Mouse (Mus musculus): ENCODE measurements around the gene Tnfaip8l2.
"Not testable (repeated sequence)": the region's sequence is repeated elsewhere in the genome, so short reads cannot be mapped to it uniquely, and the experiment has no call there.

The Tnfaip8l2 gene

GRCm38 (mm10) chr3:95159987-95160963 is 18.1 kb upstream of the Tnfaip8l2 start, which contains the start of gene Sema6c:
Gene Sema6c (plus strand): TSS chr3:95160457.
- peak; percentile 82 for DNase-seq (ENCODE audit: low spot score)

- DNase-seq (ENCODE audit: low spot score) = no peak
Observed at GRCm38 (mm10) chr3:95159511-95159986, 17.4 kb upstream of the Tnfaip8l2 start.

GRCm38 (mm10) chr3:95153874-95154273 is 11.7 kb upstream of the Tnfaip8l2 start:
- no peak for DNase-seq (ENCODE audit: low spot score)

DNA sequence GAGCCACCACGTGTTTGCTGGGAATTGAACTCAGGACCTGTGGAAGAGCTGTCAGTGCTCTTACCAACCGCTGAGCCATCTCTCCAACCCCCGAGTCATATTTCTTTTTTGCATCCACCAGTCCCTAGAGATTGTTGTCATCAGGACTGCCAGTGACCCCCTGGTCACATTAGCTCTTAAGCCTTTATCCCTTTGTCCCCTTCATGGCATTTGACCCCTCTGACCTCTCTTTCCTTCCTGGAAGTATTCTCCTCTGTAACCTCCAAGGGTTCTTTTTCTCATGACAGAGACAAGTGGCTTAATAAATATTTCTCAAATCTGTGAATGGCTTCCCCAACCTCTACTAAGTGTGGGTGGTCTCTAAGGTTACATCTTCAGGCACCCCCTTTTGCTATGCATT is 5.8 kb upstream of the Tnfaip8l2 start:
- DNase-seq (ENCODE audit: low spot score) = no peak

GRCm38 (mm10) chr3:95142617-95143011 is 454 bp upstream of the Tnfaip8l2 start:
- peak; percentile 89 for DNase-seq (ENCODE audit: low spot score)

- DNase-seq (ENCODE audit: low spot score) = no peak
Observed at GRCm38 (mm10) chr3:95141474-95141873, 686 bp downstream of the Tnfaip8l2 start.

DNA sequence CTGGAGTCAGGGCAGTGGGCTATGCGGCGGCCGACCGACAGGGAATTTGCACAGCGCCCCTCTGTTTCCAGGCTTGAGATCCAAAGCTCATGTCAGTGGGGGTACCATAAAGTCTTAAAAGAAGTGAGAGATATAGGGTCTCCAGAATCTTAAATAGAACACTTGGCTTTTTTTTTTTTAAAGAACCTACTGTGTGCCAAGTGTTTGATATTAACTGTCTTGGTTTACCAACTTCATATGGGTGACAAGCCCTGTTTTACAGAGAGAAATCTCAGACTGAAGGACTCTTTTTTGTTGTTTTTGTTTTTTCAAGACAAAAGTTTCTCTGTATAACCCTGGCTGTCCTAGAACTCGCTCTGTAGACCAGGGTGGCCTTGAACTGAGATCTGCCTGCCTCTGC is 1.4 kb downstream of the Tnfaip8l2 start:
- DNase-seq (ENCODE audit: low spot score) = no peak

GRCm38 (mm10) chr3:95140289-95140595 is 1.9 kb downstream of the Tnfaip8l2 start:
- DNase-seq (ENCODE audit: low spot score) = no peak

DNA sequence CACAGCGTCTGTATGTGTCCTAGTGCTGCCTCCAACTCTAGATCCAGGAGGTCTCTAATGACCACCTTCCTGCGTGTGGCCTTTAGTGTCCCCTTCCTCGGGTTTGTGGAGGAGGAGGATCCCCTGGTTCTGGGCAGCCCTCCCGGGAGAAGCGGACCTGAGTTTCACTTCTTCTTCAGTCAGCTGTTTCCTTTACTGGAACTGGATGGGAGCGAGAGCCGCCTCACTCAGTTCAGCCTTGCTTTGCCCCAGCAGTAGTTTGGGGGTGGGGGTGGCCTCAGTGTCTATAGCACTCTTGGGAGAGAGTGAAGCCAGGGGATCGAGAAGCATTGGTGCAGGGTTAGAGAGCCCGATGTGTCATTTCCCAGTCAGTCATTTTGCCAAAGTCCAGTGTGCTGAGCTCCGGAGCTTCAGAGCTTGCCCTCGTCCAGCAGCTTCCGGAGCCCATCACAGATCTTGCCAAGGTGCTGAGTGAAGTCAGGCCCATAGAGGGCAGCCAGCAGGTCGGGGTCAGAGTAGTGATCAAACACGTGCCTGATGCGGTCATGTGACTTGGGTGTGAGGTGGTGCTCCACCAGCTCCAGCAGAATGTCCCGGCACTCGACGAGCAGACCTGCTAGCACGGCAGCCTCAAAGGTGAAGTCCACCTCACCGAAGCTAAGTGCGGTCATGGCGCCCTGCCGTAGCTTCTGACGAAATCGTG is 2.4 kb downstream of the Tnfaip8l2 start:
- DNase-seq (ENCODE audit: low spot score) = no peak

GRCm38 (mm10) chr3:95136336-95136735 is 5.8 kb downstream of the Tnfaip8l2 start:
- no peak for DNase-seq (ENCODE audit: low spot score)

- no peak for DNase-seq (ENCODE audit: low spot score)
Observed at GRCm38 (mm10) chr3:95135433-95136052, 6.6 kb downstream of the Tnfaip8l2 start.

- peak; percentile 39 for DNase-seq (ENCODE audit: low spot score)
Observed at GRCm38 (mm10) chr3:95135023-95135422, 7.1 kb downstream of the Tnfaip8l2 start.

DNA sequence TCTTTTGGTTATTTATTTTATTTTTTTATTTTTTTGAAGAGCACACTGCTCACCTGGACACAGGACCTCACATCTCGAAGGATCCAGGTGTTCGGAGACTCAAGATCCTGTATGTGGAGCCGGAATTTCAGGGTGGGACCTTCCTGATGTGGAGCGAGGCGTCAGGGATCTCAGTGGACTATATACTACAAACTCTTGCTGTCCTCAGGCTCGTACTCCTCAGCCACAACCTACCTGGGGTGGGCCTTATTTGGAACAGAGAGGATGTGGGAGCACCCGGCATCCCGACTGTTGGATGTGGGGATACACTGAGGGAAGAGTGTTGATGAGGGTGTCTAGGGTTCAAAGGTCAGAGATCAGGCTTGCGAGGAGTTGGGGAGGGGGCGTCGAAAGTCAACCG is 8.0 kb downstream of the Tnfaip8l2 start:
- DNase-seq (ENCODE audit: low spot score) = not testable (repeated sequence)

GRCm38 (mm10) chr3:95133680-95134101 is 8.5 kb downstream of the Tnfaip8l2 start, which contains the start of the genes Scnm1 and Lysmd1:
Gene Scnm1 (minus strand): TSS chr3:95134011.
Gene Lysmd1 (plus strand): TSS chr3:95134088.
- peak; percentile 75 for DNase-seq (ENCODE audit: low spot score)

GRCm38 (mm10) chr3:95133176-95133575 is 9.0 kb downstream of the Tnfaip8l2 start:
- no peak for DNase-seq (ENCODE audit: low spot score)

DNA sequence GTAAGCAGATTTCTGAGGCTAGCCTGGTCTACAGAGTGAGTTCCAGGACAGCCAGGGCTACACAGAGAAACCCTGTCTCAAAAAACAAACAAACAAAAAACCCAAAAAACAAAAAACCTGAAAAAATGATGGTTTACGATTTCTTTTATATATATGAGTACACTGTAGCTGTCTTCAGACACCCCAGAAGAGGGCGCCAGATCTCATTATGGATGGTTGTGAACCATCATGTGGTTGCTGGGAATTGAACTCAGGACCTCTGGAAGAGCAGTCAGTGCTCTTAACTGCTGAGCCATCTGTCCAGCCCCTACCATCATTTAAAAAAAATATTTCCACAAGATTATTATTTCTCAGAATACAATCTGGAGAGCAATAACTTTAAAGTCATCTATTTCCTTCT is 9.8 kb downstream of the Tnfaip8l2 start:
- not testable (repeated sequence) for DNase-seq (ENCODE audit: low spot score)

GRCm38 (mm10) chr3:95130081-95130480 is 12.1 kb downstream of the Tnfaip8l2 start:
- no peak for DNase-seq (ENCODE audit: low spot score)

DNA sequence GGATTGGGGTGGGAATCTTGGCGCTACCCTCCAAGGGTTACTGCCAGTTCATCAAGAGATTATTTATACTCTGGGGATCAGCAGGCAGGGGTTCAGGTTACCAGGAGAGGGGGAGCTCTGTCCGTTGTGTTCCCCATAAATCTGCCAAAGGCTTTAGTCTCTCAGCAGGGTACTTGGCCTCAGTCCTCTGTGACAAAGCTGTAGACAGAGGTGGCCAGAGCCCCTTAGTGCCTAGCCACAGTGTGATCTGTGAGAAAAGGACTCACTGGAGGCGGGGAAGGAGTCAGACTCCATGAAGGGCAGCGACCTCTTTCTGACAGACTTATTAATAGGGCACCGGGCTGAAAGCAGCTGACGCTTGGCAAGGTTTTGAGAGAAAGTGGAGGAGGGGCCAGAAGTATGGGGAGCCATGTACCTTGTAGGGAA is 12.9 kb downstream of the Tnfaip8l2 start:
- DNase-seq (ENCODE audit: low spot score) = no peak

DNA sequence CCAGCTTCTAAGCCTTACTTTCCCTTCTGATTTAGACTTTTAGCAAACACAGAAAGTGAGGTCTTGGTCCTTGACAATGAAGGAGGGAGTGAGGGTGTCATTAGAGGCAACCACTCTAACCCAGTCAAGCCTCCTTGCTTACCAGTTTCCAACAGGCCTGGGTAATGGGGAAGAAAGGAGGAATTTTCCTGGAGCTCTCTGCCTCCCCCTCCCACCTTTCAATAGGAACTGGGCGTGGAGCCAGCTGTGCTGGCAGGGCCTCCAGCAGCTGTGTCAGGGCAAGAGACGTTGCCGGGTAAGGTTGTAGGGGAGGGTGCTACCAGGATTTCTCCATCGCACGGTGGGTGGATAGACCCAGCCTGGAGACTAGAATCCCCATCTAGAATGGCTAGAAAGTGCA is 17.2 kb downstream of the Tnfaip8l2 start:
- no peak for DNase-seq (ENCODE audit: low spot score)

GRCm38 (mm10) chr3:95124246-95124645 is 17.9 kb downstream of the Tnfaip8l2 start, which contains the start of gene Tmod4:
Gene Tmod4 (plus strand): TSS chr3:95124476.
- no peak for DNase-seq (ENCODE audit: low spot score)

- no peak for DNase-seq (ENCODE audit: low spot score)
Observed at GRCm38 (mm10) chr3:95121580-95121979, 20.6 kb downstream of the Tnfaip8l2 start.

DNA sequence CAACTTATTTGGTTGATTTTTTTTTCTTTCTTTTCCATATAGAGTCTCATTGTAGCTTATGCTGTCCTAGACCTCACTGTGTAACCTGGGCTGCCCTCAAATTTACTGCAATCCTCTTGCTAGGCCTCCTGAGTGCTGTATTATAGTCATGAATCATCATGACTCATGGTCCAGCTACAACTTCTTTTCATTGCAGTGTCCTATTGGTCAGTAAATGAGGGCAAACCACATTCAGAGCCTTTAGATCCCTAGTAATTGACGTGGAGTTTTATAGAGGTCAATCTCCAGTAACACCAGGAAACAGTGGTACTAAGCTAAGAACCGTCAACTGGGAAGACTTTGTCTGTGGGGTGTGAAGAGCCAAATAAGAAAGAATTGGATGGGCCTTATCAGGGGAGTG is 24.4 kb downstream of the Tnfaip8l2 start:
- no peak for DNase-seq (ENCODE audit: low spot score)
